Mouse (Mus musculus): ENCODE data around the gene Atg14.
"Not testable (repeated sequence)": the region's sequence is repeated elsewhere in the genome, so short reads cannot be mapped to it uniquely, and the experiment has no call there.

Atg14 gene

GRCm38 (mm10) chr14:47570549-47570948, at the start of gene Atg14:
Gene Atg14 (minus strand): TSS chr14:47570649.
- DNase-seq: not testable (repeated sequence)

DNA sequence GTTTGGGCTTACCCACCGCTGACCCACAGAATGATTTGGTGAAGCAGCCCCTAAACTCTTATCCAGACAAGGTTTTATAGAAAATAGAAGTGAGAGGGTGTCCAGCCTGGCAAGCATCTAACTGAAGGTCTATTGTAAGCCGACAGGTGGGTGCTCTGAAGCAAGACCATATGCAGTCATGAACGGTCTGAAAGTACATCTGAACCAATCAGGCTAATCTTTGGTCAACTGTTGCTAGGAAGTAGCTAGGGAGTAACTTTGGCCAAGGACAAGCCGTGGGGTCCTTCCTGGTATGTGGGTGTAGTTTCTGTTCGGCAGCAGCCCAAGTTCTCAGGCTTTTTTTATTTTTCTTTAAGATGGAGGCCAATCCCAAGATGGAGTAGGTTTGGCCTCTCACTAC, 48.4 kb upstream of the Atg14 start:
- DNase-seq: no peak

- no peak for DNase-seq
Observed at GRCm38 (mm10) chr14:47613254-47613653, 42.8 kb upstream of the Atg14 start.

DNA sequence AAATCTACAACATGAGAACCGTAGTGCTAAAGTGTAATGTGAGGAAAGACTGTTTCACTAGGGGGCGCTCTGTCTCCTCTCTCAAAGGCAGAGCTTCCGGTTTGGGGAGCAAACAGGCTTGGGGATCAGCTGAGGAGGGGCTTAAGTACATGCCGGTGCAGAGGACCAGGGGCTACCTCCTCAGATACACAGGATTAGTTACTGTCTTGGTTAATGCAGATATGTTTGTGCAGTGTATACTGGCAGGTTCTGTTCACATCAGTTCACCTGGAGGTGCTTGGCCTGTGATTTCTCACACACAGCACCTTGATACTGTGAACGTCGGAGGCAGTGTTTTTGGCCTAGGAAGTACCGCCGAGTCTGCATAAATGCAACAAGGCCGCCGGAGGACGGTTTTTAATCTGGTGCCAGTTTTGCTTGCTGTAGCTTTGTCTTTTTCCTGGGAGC, 27.5 kb upstream of the Atg14 start:
- DNase-seq: peak; percentile 43

DNA sequence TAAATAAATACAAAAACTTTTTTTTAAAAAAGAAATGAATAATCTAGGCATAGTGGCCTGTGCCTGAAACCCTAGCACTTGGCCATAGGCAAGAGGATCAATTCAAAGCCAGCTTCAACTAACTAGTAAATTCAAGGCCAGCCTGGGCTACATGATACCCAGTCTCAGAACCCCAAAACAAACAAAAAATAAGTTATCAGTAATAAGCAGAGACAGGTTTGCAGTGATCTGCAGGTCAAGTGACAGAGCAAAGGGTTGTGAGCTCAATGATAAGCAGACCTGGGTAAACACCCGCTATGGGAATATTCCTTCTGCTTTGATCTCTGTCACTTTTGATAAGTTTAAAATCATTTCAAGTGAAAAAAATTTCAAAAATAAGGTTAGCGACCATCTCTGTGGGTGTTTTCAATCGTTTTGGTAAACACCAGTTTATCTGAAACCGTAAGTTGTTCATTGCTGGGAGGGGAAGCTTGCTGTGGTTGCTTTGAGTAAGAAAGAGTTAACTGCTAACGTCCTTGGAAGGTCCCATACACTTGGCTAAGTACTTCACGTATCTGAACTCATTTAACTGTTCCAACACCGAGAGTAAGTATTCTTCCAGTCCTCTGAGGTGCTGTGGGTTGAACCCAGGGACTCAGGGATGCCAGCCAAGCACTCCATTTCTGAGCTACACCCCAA, 24.1 kb upstream of the Atg14 start:
- no peak for DNase-seq

GRCm38 (mm10) chr14:47590391-47590975, 20.0 kb upstream of the Atg14 start:
- DNase-seq: no peak

GRCm38 (mm10) chr14:47589444-47589843, 19.0 kb upstream of the Atg14 start:
- DNase-seq: no peak

DNA sequence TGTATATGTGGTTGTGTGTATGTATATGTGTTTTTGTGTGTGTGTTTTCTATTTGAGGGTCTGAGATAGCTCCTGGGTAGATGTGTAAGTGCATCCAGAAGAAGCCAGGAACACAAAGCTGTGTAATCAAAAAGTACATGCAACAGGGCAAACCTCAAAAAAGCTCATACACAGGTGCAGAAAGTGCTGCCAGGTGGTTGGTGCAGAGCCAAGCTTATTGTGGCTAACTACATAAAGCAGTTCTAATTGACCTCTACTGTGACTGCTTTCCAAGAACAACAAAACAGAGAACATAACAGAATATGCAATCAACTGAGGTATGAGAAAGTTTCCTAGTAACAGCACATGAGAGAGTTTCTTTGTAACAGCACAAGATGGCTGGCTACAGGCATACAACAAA, 13.9 kb upstream of the Atg14 start:
- DNase-seq: no peak

GRCm38 (mm10) chr14:47581681-47582080, 11.2 kb upstream of the Atg14 start:
- DNase-seq: no peak

DNA sequence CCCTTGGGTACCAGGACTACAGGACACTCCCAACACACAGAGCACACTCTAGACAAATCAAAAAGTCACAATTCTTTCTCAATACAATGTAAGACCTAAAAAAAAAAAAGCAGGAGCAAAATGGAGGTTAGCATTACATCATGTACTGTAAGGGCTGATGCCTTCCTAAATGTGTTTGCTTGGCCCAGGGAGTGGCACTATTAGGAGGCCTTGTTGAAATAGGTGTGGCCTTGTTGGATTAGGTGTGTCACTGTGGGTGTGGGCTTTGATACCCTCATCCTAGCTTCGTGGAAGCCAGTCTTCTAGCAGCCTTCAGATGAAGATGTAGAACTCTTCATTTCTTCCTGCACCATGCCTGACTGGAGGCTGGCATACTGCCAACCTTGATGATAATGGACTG, 10.8 kb upstream of the Atg14 start:
- DNase-seq: no peak

DNA sequence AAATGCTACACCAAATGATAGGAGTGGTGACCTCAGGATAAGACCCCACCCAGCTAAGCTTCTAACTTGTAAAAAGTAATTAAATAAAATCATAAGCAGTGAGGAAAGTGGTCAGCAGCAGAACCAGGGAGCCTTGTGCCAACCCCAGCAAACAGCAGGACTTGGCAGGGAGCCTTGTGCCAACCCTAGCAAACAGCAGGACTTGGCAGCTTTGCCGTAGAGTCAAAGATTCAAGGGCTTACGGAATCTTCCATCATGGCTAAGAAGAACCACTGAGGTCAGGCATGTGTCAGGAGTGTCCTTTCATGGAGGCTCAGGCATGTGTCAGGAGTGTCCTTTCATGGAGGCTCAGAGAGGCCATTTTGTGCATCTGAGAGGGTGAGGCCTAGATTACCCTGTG, 7.6 kb upstream of the Atg14 start:
- DNase-seq: peak; percentile 23

GRCm38 (mm10) chr14:47576687-47577086, 6.2 kb upstream of the Atg14 start:
- no peak for DNase-seq

GRCm38 (mm10) chr14:47574721-47575120, 4.3 kb upstream of the Atg14 start:
- DNase-seq: no peak

GRCm38 (mm10) chr14:47572707-47573106, 2.3 kb upstream of the Atg14 start:
- no peak for DNase-seq

- DNase-seq: peak; percentile 98
Observed at GRCm38 (mm10) chr14:47567962-47568652, 2.3 kb downstream of the Atg14 start.

DNA sequence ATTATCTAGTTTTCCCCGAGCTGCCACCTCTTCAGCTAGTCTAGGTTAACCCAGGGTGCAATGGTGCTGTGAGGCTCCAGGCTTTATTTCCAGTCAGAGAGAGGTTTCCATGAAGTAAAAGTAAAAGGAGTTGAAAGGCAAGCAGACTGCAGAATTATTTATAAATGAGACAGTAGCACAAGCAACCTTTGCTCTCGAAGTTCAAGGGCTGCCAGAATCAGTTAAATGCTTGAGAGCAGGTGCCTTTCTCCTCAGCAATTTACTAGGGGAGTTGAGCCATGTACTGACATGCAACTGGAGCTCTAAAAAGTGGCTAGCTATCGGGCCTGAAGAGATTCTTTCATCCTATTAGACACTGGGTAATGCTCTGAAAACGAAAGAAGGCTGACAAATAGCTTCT, 7.3 kb downstream of the Atg14 start:
- no peak for DNase-seq

DNA sequence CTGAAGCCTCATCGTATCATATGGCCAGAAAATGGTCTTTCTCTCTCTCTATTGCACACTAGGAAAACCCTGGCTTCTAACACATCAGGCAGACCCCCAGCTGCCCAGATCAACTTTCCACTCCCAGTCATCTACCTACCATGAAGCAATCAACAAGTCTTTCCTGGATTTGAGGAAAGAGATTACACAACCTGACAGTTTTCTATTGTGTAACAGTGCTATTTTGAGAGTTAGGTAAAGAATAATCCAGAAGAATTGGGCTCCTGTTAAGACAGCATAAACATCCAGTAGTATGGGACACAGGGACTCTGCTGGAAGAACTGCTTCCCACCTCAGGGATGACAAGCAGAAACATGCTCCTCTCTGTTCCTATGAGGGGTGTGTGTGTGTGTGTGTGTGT, 7.9 kb downstream of the Atg14 start:
- no peak for DNase-seq

GRCm38 (mm10) chr14:47560714-47561113, 9.7 kb downstream of the Atg14 start:
- no peak for DNase-seq

GRCm38 (mm10) chr14:47555225-47555624, 15.2 kb downstream of the Atg14 start:
- DNase-seq: no peak

- DNase-seq: no peak
Observed at GRCm38 (mm10) chr14:47554236-47554635, 16.2 kb downstream of the Atg14 start.

DNA sequence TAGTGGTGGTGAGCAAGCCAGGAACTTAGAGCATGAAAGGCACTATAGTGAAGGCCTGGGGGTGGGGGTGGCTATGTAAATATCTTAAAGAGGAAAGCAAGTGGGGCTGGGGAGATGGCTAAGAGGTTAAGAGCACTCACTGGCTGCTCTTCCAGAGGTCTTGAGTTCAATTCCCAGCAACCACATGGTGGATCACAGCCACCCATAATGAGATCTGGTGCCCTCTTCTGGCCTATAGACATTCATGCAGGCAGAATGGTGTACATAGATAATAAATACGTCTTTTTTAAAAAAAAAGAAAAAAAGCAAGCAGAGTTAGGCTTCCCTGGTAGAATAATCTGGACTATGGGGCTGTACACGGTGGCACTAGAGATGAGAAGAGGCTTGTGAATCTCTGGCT, 17.1 kb downstream of the Atg14 start:
- DNase-seq: no peak

- no peak for DNase-seq
Observed at GRCm38 (mm10) chr14:47551668-47552067, 18.8 kb downstream of the Atg14 start.

DNA sequence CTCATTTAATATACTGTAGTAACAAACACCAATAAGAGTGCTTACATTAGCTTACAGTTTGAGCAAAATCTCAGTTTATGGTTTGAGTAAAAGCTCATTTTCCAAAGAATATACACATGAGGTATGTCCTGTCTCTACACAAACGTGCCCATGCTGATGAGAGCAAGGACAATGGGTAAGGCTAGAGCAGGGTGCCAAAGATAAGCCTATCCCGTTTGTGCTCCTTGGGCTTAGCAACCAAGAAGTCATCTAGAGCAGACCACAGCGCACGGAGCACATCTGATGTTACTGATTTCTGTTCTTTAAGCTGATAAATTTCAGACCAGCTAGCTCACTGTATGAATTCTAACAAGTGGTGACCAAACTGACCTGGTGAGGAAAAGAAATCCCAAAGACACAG, 25.6 kb downstream of the Atg14 start:
- DNase-seq: no peak

GRCm38 (mm10) chr14:47544286-47544685, 26.2 kb downstream of the Atg14 start:
- no peak for DNase-seq

Measured in cerebellum, adult 9-11 months (tissue).